Mouse (Mus musculus) kidney, postnatal 0 days (tissue): ENCODE data around the gene Mylip. TPM values are rescaled to one million over a fixed set of nuclear protein-coding genes. Genes with fewer than 3 reads are reported as not detected.

ENCODE experiments used
- ATAC-seq: fragments of 200-750 bp; cut with Nextera tagmentation; replicated peaks from 2 replicates; pipeline ENCODE4 v1.8.0; 2017; ENCODE audit warnings: low read depth, moderate number of reproducible peaks, moderate TSS enrichment, moderate library complexity; ENCODE audit not compliant: low FRiP score
- DNase-seq: peaks from one replicate; pipeline ENCODE4 v3.0.0-alpha.2; 2016; ENCODE audit warnings: low spot score
- H3K27ac ChIP-seq: fragments of 300-500 bp; sonication (generic); 2 replicates; pipeline ENCODE4 v1.5.1; 2014; ENCODE audit warnings: mild to moderate bottlenecking
- H3K27me3 ChIP-seq: fragments of 300-500 bp; sonication (generic); 2 replicates; pipeline ENCODE4 v1.6.1; 2014; ENCODE audit warnings: low read length, mixed read lengths; ENCODE audit not compliant: insufficient read depth
- H3K36me3 ChIP-seq: fragments of 300-500 bp; sonication (generic); 2 replicates; pipeline ENCODE4 v1.6.1; 2014; ENCODE audit warnings: low read length, mixed read lengths; ENCODE audit not compliant: insufficient read depth
- H3K4me1 ChIP-seq: fragments of 300-500 bp; sonication (generic); replicated peaks from 2 replicates; pipeline ENCODE4 v1.6.1; 2014; ENCODE audit warnings: antibody characterized with exemption, low read length, mixed read lengths; ENCODE audit not compliant: insufficient read depth
- H3K4me2 ChIP-seq: fragments of 300-500 bp; sonication (generic); 2 replicates; pipeline ENCODE4 v1.6.1; 2014; ENCODE audit warnings: mild to moderate bottlenecking, low read length, moderate library complexity, mixed read lengths
- H3K4me3 ChIP-seq: fragments of 300-500 bp; sonication (generic); replicated peaks from 2 replicates; pipeline ENCODE4 v1.5.1; 2014; ENCODE audit warnings: low read depth, low read length
- H3K9ac ChIP-seq: fragments of 300-500 bp; sonication (generic); 2 replicates; pipeline ENCODE4 v1.6.1; 2014; ENCODE audit warnings: low read depth, low read length
- H3K9me3 ChIP-seq: fragments of 300-500 bp; sonication (generic); replicated peaks from 2 replicates; pipeline ENCODE4 v1.6.1; 2016; ENCODE audit warnings: low read length, inconsistent platforms, mixed read lengths
- CTCF ChIP-seq: IDR thresholded peaks from 2 replicates; pipeline ENCODE4 v1.5.1; 2016; ENCODE audit warnings: antibody characterized with exemption, low read depth, mild to moderate bottlenecking, moderate library complexity
- WGBS: fragments of 180-500 bp; shearing (Covaris S2); extraction: QIAGEN DNeasy Blood & Tissue Kit; methylation state at CpG from one replicate; pipeline ENCODE4 v1.1.7; 2014; 5-methylcytosine and 5-hydroxymethylcytosine counted together
- polyA plus RNA-seq: library from polyadenylated mRNA; unstranded; fragments of >200 nt; fragmentation: Nextera tagmentation; extraction: Ambion mirVana; gene quantifications from 2 replicates; pipeline ENCODE4 v1.2.1, GENCODE M21; 2015

Gene Mylip
- polyA plus RNA-seq, 1 experiment from 2014 or later = 7.5 TPM

GRCm38 (mm10) chr13:45461370-45461958, 71.9 kb downstream of the Mylip start:
- DNase-seq = no peak
- no peaks in the 10 kb centered on the region for H3K9me3 ChIP-seq
- no peak overlapping the region for H3K27ac ChIP-seq
- WGBS = 81% methylated on average over 14 of the region's 14 CpGs
- H3K4me1 ChIP-seq = no peaks in the 10 kb centered on the region
- no peak for TF ChIP-seq CTCF
- H3K9ac ChIP-seq = no peak overlapping the region
- no peak for ATAC-seq
- no peaks in the 10 kb centered on the region for H3K27me3 ChIP-seq
- H3K4me3 ChIP-seq = no peak overlapping the region
- no peaks in the 10 kb centered on the region for H3K36me3 ChIP-seq
- H3K4me2 ChIP-seq = no peak overlapping the region

Other genes starting within 250 kb of the Mylip start
- gene Gmpr, start 117.7 kb downstream of the Mylip start, polyA plus RNA-seq = 72.5 and 79.0 TPM in 2 replicates